Mouse (Mus musculus) layer of hippocampus, adult 2 months (tissue): ENCODE results near the gene Smcr8. TPM values are rescaled to one million over a fixed set of nuclear protein-coding genes. Genes with fewer than 3 reads are reported as not detected.
A peak's percentile ranks its signal among the peaks of the same experiment; 100 is the strongest.

ENCODE experiments used
- DNase-seq, 2 experiments: peaks; one replicate each; pipeline ENCODE4 v3.0.0; 2022; ENCODE audit warnings: low spot score in 2 of 2
- H3K27ac ChIP-seq: fragments of 200-600 bp; 2 replicates; pipeline ENCODE4 v1.8.1; 2022
- H3K4me3 ChIP-seq: fragments of 200-600 bp; 2 replicates; pipeline ENCODE4 v1.8.1; 2022; ENCODE audit warnings: mild to moderate bottlenecking
- CTCF ChIP-seq: fragments of 200-600 bp; conservative IDR thresholded peaks from 2 replicates; pipeline ENCODE4 v1.8.1; 2022; ENCODE audit warnings: antibody characterized with exemption, mild to moderate bottlenecking, moderate library complexity
- long read RNA-seq, 2 experiments: library from polyadenylated mRNA; stranded (forward); transcript quantifications; one replicate each; pipeline ENCODE4 v2.0.0; 2021; ENCODE audit warnings: borderline mapping rate in 2 of 2
- total RNA-seq, 2 experiments: library from RNA; stranded (reverse); gene quantifications; 2 replicates each; pipeline ENCODE4 v1.2.3; 2021

Smcr8 gene
- total RNA-seq: 10 to 100 TPM; 32.3 to 34.3 TPM
- long read RNA-seq, experiment 1, full-length matches to known transcripts: 4 of 8 reads
- long read RNA-seq, experiment 1, partial matches to known transcripts: 0 of 8 reads
- long read RNA-seq, experiment 1, other reads (novel, unspliced or antisense): 4 of 8 reads
- long read RNA-seq, experiment 2, full-length matches to known transcripts: 8 of 16 reads
- long read RNA-seq, experiment 2, partial matches to known transcripts: 8 of 16 reads
- long read RNA-seq, experiment 2, other reads (novel, unspliced or antisense): 0 of 16 reads

- no peak for TF ChIP-seq CTCF
- Histone ChIP-seq H3K4me3 (peak within 1 kb of the TSS; percentile 93), H3K27ac (peak within 1 kb of the TSS; percentile 96)
- DNase-seq: peak; percentile 83 to 89
Measured at GRCm38 (mm10) chr11:60776829-60777740, at the start of gene Smcr8, which contains the start of gene Top3a. TSS of gene Smcr8 (plus strand) at chr11:60777524. TSS of gene Top3a (minus strand) at chr11:60777365.

GRCm38 (mm10) chr11:60728260-60728761 is 49.0 kb upstream of the Smcr8 start, which contains the start of gene Mief2:
TSS of gene Mief2 (plus strand) at chr11:60728398.
- no peak for TF ChIP-seq CTCF
- peak within 1 kb of the TSS; percentile 100 for H3K4me3 ChIP-seq
- DNase-seq: peak; percentile 89 to 95

DNA sequence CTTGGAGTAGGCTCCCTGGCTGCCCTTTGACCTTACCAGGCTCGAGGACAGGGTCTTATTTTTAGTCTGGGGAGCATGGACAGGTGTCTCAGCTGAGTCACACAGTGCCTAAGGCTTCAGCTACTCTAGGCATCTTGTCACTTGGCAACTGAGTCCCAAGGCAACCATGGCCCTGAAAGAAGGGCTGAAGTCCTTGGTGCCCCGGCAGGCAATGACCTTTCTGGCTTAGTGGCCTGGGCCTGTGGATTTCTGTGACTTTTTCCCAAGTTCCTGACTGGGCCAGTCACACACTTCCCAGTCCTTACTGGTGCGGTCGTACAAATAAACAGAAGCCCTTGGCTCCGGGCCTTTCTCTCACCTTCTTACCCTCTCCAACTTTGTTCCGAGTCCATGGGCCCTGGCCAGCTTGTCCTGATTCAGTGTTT is 48.1 kb upstream of the Smcr8 start:
- no peak for DNase-seq
- H3K27ac ChIP-seq: peak overlapping the region; percentile 85
- H3K4me3 ChIP-seq: peak overlapping the region; percentile 100

More at GRCm38 (mm10) chr11:60728260-60728761, 49.0 kb upstream of the Smcr8 start, which contains the start of gene Mief2:
- peak within 1 kb of the TSS; percentile 85 for H3K27ac ChIP-seq

DNA sequence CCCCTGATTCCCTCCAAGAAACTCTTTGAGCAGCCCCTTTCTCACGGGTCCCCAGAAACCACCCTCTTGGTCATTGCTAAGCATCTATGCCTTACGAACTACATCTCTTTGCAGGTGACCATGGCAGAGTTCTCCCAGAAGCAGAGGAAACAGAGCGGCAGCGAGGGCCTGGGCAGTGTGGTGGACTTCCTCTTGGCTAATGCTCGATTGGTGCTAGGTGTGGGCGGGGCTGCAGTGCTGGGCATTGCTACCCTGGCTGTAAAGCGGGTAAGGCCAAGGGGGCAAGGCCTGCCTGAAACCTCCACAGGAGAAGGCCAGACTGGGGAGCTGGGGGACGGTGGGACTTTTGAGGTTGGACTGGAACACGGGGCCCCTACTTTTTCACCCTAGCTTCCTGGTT is 47.2 kb upstream of the Smcr8 start:
- no peak overlapping the region for H3K27ac ChIP-seq
- TF ChIP-seq CTCF: no peak
- DNase-seq: no peak

More for the DNA sequence above, 48.1 kb upstream of the Smcr8 start:
- no peak for TF ChIP-seq CTCF

DNA sequence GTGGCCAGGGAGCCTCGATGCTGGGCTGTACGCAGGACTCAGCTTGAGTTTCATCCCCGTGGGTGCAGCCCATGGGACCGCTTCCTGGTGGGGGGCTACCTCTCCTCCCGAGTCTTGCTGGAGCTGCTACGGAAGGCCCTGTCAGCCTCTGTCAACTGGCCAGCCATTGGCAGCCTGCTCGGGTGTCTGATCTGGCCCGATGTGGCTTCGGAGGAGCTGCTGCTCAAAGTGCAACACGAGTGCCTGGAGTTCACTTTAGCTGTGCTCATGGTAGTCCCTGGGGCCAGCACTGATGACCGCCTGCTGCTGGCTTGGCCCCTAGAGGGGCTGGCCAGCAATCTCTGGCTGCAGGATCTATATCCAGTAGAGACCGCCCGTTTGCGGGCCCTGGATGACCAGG is 46.1 kb upstream of the Smcr8 start:
- no peak for TF ChIP-seq CTCF
- no peak overlapping the region for H3K4me3 ChIP-seq
- no peak for DNase-seq
- H3K27ac ChIP-seq: no peak overlapping the region

More for the DNA sequence above, 47.2 kb upstream of the Smcr8 start:
- H3K4me3 ChIP-seq: no peak overlapping the region

GRCm38 (mm10) chr11:60734206-60734605 is 43.1 kb upstream of the Smcr8 start:
- no peak for DNase-seq
- no peak for TF ChIP-seq CTCF
- H3K27ac ChIP-seq: no peak overlapping the region
- no peak overlapping the region for H3K4me3 ChIP-seq

- H3K27ac ChIP-seq: no peak overlapping the region
- no peak overlapping the region for H3K4me3 ChIP-seq
- DNase-seq: no peak
- TF ChIP-seq CTCF: peak; percentile 61
Measured at GRCm38 (mm10) chr11:60735191-60735590, 42.1 kb upstream of the Smcr8 start.

- Histone ChIP-seq H3K27ac (no peak overlapping the region), H3K4me3 (no peak overlapping the region)
- no peak for DNase-seq
- no peak for TF ChIP-seq CTCF
Measured at GRCm38 (mm10) chr11:60736491-60736890, 40.8 kb upstream of the Smcr8 start.

GRCm38 (mm10) chr11:60737450-60737849 is 39.9 kb upstream of the Smcr8 start:
- DNase-seq: no peak
- no peak for TF ChIP-seq CTCF
- Histone ChIP-seq H3K4me3 (no peak overlapping the region), H3K27ac (no peak overlapping the region)

- Histone ChIP-seq H3K4me3 (no peak overlapping the region), H3K27ac (no peak overlapping the region)
- no peak for TF ChIP-seq CTCF
- no peak for DNase-seq
Measured at GRCm38 (mm10) chr11:60740321-60740720, 37.0 kb upstream of the Smcr8 start.

GRCm38 (mm10) chr11:60755570-60755969 is 21.8 kb upstream of the Smcr8 start:
- no peak overlapping the region for H3K4me3 ChIP-seq
- peak in 1 of 2 experiments; percentile 38 for DNase-seq
- H3K27ac ChIP-seq: no peak overlapping the region
- no peak for TF ChIP-seq CTCF

DNA sequence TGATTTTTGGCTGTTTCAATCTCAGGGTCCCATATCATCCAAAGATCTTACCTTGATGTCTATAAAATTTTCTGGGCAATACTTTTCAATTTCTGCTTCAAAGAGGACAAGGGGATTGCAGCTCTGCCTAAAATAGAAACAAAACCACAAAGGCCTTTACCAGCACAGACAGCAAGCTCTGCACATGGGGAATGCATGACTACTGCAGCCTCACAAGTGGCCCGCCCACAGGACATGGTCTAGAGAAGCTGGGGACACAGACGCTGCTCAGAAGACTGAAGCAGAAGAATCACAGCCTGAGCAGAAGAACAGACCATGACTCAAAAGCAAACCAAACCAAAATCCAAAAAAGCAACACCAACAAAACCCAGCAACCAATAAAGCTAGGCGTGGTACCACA is 15.6 kb upstream of the Smcr8 start:
- no peak for DNase-seq
- Histone ChIP-seq H3K4me3 (no peak overlapping the region), H3K27ac (no peak overlapping the region)
- no peak for TF ChIP-seq CTCF

- Histone ChIP-seq H3K4me3 (no peak overlapping the region), H3K27ac (no peak overlapping the region)
- no peak for DNase-seq
- peak; percentile 62 for TF ChIP-seq CTCF
Measured at GRCm38 (mm10) chr11:60766969-60767368, 10.4 kb upstream of the Smcr8 start.
